Mouse (Mus musculus): ENCODE measurements at regions not wholly inside any gene's neighbourhood (a gene's known extent, or its start where the extent isn't known, plus 50 kb on each side); places are given as distances from the start of the nearest gene placed in this dataset.
A peak's percentile ranks its signal among the peaks of the same experiment; 100 is the strongest.

DNA sequence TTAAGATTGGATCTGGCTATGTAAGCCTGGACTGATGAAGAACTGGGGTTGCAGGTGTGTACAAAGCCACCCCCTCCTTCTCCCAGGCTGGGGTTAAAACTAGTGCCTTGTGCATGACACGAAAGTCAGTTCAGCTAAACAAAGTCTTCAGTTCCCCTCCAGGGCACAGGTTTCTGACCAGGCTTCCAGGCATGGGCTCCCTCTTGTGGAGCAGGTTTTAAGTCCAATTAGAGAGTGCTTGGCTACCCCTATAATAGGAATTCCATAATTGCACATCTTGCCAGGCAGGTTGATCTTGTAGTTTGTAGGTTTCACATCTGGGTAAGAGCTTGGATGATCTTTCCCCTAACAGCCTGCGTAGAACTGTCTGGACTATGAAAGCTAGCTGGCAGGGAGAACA, 285.2 kb upstream of the Npvf start:
- peak; percentile 56 for DNase-seq (ENCODE audit: low spot score)
- H3K4me3 ChIP-seq = no peak overlapping the region
- peak overlapping the region; percentile 79 for H3K27ac ChIP-seq (replicated peaks)

DNA sequence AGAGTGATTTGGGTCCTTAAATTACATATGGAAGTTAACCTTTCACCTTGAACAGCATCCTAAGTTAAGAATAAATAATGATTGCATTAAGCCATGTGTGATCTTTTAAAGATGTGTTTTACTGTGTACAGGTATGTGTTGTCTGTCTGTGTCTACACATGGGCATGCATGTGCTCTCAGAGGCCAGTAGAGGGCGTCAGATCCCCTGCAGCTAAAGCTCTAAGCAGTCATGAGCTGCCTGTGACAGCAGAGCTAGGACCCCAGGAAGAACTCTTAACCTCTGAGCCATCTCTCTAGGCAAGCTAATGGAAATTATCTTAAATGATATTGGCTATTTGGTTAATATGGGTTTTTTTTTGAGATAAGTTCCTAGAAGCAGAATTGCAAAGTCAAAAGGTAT, 285.9 kb upstream of the Npvf start:
- 8% methylated on average over 1 of the region's 1 CpGs for WGBS
- peak overlapping the region; percentile 79 for H3K27ac ChIP-seq (replicated peaks)
- no peak for DNase-seq (ENCODE audit: low spot score)

More for the DNA sequence above, 285.2 kb upstream of the Npvf start:
- Histone ChIP-seq H3K4me1 (peaks cover 35% of the 10 kb centered on the region), H3K9me3 (no peaks in the 10 kb centered on the region), H3K36me3 (replicated peaks) (no peaks in the 10 kb centered on the region), H3K27me3 (replicated peaks; ENCODE audit: low read depth, poor library complexity, severe bottlenecking) (no peaks in the 10 kb centered on the region)
- 55% methylated on average over 2 of the region's 2 CpGs for WGBS

GRCm38 (mm10) chr6:50940641-50941398, 286.6 kb upstream of the Npvf start:
- Histone ChIP-seq H3K36me3 (replicated peaks) (no peaks in the 10 kb centered on the region), H3K9me3 (no peaks in the 10 kb centered on the region), H3K27me3 (replicated peaks; ENCODE audit: low read depth, poor library complexity, severe bottlenecking) (no peaks in the 10 kb centered on the region), H3K4me1 (peaks cover 38% of the 10 kb centered on the region), H3K27ac (replicated peaks) (peak overlapping the region; percentile 79), H3K4me3 (no peak overlapping the region)
- WGBS = 75% methylated on average over 10 of the region's 10 CpGs
- no peak for DNase-seq (ENCODE audit: low spot score)

More for the DNA sequence above, 285.9 kb upstream of the Npvf start:
- Histone ChIP-seq H3K27me3 (replicated peaks; ENCODE audit: low read depth, poor library complexity, severe bottlenecking) (no peaks in the 10 kb centered on the region), H3K4me3 (no peak overlapping the region), H3K4me1 (peaks cover 35% of the 10 kb centered on the region), H3K36me3 (replicated peaks) (no peaks in the 10 kb centered on the region), H3K9me3 (no peaks in the 10 kb centered on the region)

GRCm38 (mm10) chr6:50942696-50943095, 288.5 kb upstream of the Npvf start:
- Histone ChIP-seq H3K36me3 (replicated peaks) (no peaks in the 10 kb centered on the region), H3K27me3 (replicated peaks; ENCODE audit: low read depth, poor library complexity, severe bottlenecking) (no peaks in the 10 kb centered on the region), H3K9me3 (no peaks in the 10 kb centered on the region), H3K4me1 (peaks cover 34% of the 10 kb centered on the region), H3K27ac (replicated peaks) (peak overlapping the region; percentile 79), H3K4me3 (no peak overlapping the region)
- WGBS = 66% methylated on average over 5 of the region's 5 CpGs
- DNase-seq (ENCODE audit: low spot score) = no peak

- H3K27ac ChIP-seq (replicated peaks) = peak overlapping the region; percentile 82
- DNase-seq (ENCODE audit: low spot score) = no peak
- WGBS = 68% methylated on average over 4 of the region's 4 CpGs
Measured at GRCm38 (mm10) chr6:50948061-50948460, 293.8 kb upstream of the Npvf start.

GRCm38 (mm10) chr6:50949361-50949760, 295.1 kb upstream of the Npvf start:
- H3K27ac ChIP-seq (replicated peaks) = peak overlapping the region; percentile 82
- peaks cover 21% of the 10 kb centered on the region for H3K4me1 ChIP-seq
- no peaks in the 10 kb centered on the region for H3K36me3 ChIP-seq (replicated peaks)
- no peaks in the 10 kb centered on the region for H3K27me3 ChIP-seq (replicated peaks; ENCODE audit: low read depth, poor library complexity, severe bottlenecking)
- no peak overlapping the region for H3K4me3 ChIP-seq
- DNase-seq (ENCODE audit: low spot score) = no peak
- H3K9me3 ChIP-seq = no peaks in the 10 kb centered on the region
- WGBS = 94% methylated on average over 5 of the region's 5 CpGs

More at GRCm38 (mm10) chr6:50948061-50948460, 293.8 kb upstream of the Npvf start:
- H3K4me3 ChIP-seq = no peak overlapping the region
- H3K36me3 ChIP-seq (replicated peaks) = no peaks in the 10 kb centered on the region
- no peaks in the 10 kb centered on the region for H3K9me3 ChIP-seq
- peaks cover 21% of the 10 kb centered on the region for H3K4me1 ChIP-seq
- H3K27me3 ChIP-seq (replicated peaks; ENCODE audit: low read depth, poor library complexity, severe bottlenecking) = no peaks in the 10 kb centered on the region

- no peaks in the 10 kb centered on the region for H3K27me3 ChIP-seq (replicated peaks; ENCODE audit: low read depth, poor library complexity, severe bottlenecking)
- WGBS = 77% methylated on average over 11 of the region's 11 CpGs
- peak overlapping the region; percentile 82 for H3K27ac ChIP-seq (replicated peaks)
- H3K9me3 ChIP-seq = no peaks in the 10 kb centered on the region
- no peak overlapping the region for H3K4me3 ChIP-seq
- peaks cover 27% of the 10 kb centered on the region for H3K4me1 ChIP-seq
- DNase-seq (ENCODE audit: low spot score) = no peak
- no peaks in the 10 kb centered on the region for H3K36me3 ChIP-seq (replicated peaks)
Measured at GRCm38 (mm10) chr6:50949883-50950583, 295.8 kb upstream of the Npvf start.

DNA sequence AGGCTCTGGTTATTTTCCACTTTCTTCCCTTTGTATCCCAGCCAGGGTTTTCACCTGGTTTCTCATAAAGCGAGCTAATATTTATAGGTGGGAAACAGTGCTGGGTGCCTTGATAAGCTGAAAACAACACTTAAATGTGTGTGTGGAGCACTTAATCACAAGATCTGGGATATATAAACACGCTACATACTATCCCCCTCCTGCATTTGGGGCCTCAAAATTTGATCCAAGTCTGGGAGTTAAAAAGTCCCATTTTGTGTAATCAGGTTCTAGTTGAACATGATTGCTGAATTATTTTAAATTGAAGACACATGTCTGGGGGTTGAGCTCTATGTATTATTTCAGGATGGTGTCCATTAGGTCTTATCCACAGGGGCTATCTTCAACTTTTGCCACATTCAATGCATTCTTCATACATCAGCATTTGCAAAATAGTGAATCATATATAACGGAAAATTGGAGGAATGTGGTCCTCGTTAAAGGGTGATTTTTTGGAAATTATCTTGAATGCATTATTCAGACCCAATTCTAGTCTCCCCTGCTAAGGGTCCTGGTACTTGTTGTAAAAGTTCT, 303.2 kb upstream of the Npvf start:
- no peak for DNase-seq (ENCODE audit: low spot score)
- H3K27ac ChIP-seq (replicated peaks) = peak overlapping the region; percentile 84
- no peaks in the 10 kb centered on the region for H3K36me3 ChIP-seq (replicated peaks)
- H3K9me3 ChIP-seq = no peaks in the 10 kb centered on the region
- WGBS = 61% methylated on average over 4 of the region's 4 CpGs
- no peak overlapping the region for H3K4me3 ChIP-seq
- no peaks in the 10 kb centered on the region for H3K27me3 ChIP-seq (replicated peaks; ENCODE audit: low read depth, poor library complexity, severe bottlenecking)
- peaks cover 74% of the 10 kb centered on the region for H3K4me1 ChIP-seq

DNA sequence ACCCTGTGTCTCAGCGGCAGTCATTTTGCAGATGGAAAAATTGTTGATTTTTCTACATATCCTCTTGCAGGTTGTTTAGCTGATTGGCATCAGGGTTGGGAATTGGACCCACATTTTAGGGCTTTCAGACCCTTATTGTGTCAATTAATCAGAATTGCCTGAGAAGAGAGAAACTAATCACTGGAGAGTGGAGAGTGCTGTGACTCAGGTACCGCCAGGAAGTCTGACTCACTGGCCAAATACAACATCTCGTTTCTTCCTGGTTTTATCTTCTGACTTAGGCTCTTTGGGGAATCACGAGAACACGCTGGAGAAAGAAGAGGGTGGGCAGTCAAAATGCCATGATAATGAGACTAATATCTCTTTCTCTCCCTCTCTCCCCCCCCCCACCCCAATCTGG, 306.1 kb upstream of the Npvf start:
- Histone ChIP-seq H3K27me3 (replicated peaks; ENCODE audit: low read depth, poor library complexity, severe bottlenecking) (no peaks in the 10 kb centered on the region), H3K27ac (replicated peaks) (peak overlapping the region; percentile 80), H3K36me3 (replicated peaks) (no peaks in the 10 kb centered on the region), H3K9me3 (no peaks in the 10 kb centered on the region), H3K4me1 (peaks cover 67% of the 10 kb centered on the region), H3K4me3 (no peak overlapping the region)
- DNase-seq (ENCODE audit: low spot score) = no peak
- WGBS = 67% methylated on average over 5 of the region's 5 CpGs

DNA sequence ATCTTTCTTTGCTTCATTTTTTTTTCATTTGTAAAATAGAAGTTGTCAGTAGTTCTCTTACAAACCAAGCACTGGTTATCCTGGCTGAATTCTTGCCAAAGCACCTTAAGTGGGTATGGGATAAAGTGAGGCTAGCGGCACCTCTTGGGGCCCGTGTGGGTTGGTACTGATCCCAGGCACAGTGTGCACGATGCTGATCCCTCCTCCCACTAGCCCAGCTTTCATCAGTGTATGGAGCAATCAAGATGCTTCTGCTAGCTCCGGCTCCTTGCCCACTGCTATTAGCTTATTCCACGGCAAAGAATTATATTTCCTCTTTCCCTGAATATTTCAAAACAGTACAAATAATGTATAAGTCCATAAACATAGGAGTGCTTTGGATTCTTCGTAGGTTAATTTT, 307.4 kb upstream of the Npvf start:
- Histone ChIP-seq H3K9me3 (no peaks in the 10 kb centered on the region), H3K4me3 (no peak overlapping the region), H3K36me3 (replicated peaks) (no peaks in the 10 kb centered on the region), H3K27ac (replicated peaks) (peak overlapping the region; percentile 73), H3K4me1 (peaks cover 55% of the 10 kb centered on the region), H3K27me3 (replicated peaks; ENCODE audit: low read depth, poor library complexity, severe bottlenecking) (no peaks in the 10 kb centered on the region)
- no peak for DNase-seq (ENCODE audit: low spot score)
- WGBS = 79% methylated on average over 6 of the region's 6 CpGs

GRCm38 (mm10) chr6:50968546-50968945, 314.3 kb upstream of the Npvf start:
- no peak overlapping the region for H3K4me3 ChIP-seq
- H3K27ac ChIP-seq (replicated peaks) = peak overlapping the region; percentile 78
- WGBS = 88% methylated on average over 5 of the region's 5 CpGs

GRCm38 (mm10) chr6:50969341-50969740, 315.1 kb upstream of the Npvf start:
- no peak for DNase-seq (ENCODE audit: low spot score)
- H3K27ac ChIP-seq (replicated peaks) = peak overlapping the region; percentile 78
- no peaks in the 10 kb centered on the region for H3K9me3 ChIP-seq
- no peaks in the 10 kb centered on the region for H3K27me3 ChIP-seq (replicated peaks; ENCODE audit: low read depth, poor library complexity, severe bottlenecking)
- H3K4me3 ChIP-seq = no peak overlapping the region
- peaks cover 26% of the 10 kb centered on the region for H3K4me1 ChIP-seq
- no peaks in the 10 kb centered on the region for H3K36me3 ChIP-seq (replicated peaks)
- WGBS = 69% methylated on average over 6 of the region's 6 CpGs

More at GRCm38 (mm10) chr6:50968546-50968945, 314.3 kb upstream of the Npvf start:
- DNase-seq (ENCODE audit: low spot score) = no peak
- no peaks in the 10 kb centered on the region for H3K27me3 ChIP-seq (replicated peaks; ENCODE audit: low read depth, poor library complexity, severe bottlenecking)
- H3K9me3 ChIP-seq = no peaks in the 10 kb centered on the region
- H3K36me3 ChIP-seq (replicated peaks) = no peaks in the 10 kb centered on the region
- peaks cover 26% of the 10 kb centered on the region for H3K4me1 ChIP-seq

All from embryonic facial prominence, embryonic 10.5 days (tissue).